Mouse (Mus musculus) left cerebral cortex, adult 11 months (tissue): Measurements from ENCODE around the gene Cyp2b10.
"Not testable (repeated sequence)": the region's sequence is repeated elsewhere in the genome, so short reads cannot be mapped to it uniquely, and the experiment has no call there.

Source experiments
- DNase-seq: peaks from one replicate; pipeline ENCODE4 v3.0.0; 2022; ENCODE audit warnings: low spot score

Gene Cyp2b10

DNA sequence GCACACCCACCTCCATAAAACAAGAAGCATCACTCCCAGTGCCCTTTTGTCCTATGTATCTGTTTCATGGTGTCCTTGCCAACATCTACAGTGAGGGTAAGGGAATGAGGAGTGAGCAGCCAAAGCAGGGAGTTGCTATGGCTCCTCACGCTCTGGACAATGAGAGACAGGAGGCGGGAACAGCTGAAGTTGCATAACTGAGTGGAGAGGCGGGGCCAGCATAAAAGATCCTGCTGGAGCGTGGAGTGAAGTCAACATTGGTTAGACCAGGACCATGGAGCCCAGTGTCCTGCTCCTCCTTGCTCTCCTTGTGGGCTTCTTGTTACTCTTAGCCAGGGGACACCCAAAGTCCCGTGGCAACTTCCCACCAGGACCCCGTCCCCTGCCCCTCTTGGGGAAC, at the start of gene Cyp2b10:
Cyp2b10 (plus strand) TSS at position 210 of the 400 bp plus-strand sequence.
- DNase-seq: no peak

DNA sequence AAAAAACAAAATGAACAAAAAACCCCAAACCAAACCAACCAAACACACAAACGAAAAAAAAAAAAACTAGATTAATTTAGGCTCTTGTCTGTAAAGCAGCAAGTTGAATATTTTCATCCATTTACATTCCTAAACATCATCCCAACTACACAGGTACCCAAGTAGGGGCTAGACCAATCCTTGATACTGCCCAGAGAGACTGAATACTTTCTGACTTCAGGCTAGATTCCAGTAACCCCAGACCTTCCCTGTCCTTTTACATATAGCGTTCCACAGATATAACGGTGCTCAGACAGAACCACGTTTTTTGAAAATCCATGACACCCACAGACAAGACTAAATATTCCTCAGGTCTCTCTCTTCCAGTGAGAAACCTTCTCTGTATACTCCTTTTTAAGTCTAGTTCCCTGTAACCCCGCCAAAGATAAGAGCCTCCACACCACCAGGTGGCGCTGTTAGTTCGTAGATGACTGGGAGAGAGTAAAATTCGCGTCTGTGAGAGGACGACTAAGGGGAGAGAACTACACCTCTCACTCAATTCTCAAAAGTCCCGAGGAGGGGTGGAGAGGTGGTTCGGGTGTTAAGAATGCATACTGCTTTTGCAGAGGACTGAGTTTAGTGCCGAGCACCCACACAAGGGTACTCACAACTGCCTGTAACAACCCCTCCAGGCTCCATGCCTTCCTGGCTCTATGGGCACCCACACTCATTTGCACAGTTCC, 49.5 kb upstream of the Cyp2b10 start:
- DNase-seq: peak; percentile 55

DNA sequence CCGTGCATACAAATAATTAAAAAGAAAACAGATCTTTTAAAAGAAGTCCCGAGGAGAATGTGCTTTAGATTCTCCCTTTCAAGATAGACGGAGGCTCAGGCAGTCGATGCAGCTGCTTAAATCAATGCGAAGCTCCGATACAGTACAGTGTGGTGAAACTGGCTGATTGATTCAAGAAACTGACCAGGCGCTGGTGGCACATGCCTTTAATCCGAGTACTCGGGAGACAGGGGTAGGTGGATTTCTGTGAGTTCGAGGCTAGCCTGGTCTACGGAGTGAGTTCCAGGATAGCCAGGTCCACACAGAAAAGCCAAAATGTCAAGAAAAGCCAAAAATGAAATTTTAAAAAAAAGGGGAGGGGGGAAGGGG, 49.0 kb upstream of the Cyp2b10 start:
- no peak for DNase-seq

DNA sequence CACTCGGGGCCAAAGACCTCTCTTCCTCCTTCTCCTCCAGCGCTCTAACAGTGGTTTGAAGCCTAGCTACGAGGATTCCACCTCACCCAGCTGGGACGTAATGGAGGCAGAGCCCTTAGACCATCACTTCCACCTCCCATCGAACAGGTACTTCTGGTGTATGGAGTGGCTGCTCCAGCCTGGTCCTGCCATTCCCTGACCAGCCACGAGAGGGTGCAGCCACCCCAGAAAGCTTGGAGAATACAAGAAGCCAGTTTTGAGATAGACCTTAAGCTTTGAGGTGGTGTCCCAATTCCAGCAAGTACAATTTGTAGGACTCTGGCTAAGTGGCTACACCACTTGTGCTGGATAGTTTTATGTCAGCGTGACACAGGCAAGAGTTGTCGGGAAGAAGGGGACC, 42.3 kb upstream of the Cyp2b10 start:
- DNase-seq: peak; percentile 13

DNA sequence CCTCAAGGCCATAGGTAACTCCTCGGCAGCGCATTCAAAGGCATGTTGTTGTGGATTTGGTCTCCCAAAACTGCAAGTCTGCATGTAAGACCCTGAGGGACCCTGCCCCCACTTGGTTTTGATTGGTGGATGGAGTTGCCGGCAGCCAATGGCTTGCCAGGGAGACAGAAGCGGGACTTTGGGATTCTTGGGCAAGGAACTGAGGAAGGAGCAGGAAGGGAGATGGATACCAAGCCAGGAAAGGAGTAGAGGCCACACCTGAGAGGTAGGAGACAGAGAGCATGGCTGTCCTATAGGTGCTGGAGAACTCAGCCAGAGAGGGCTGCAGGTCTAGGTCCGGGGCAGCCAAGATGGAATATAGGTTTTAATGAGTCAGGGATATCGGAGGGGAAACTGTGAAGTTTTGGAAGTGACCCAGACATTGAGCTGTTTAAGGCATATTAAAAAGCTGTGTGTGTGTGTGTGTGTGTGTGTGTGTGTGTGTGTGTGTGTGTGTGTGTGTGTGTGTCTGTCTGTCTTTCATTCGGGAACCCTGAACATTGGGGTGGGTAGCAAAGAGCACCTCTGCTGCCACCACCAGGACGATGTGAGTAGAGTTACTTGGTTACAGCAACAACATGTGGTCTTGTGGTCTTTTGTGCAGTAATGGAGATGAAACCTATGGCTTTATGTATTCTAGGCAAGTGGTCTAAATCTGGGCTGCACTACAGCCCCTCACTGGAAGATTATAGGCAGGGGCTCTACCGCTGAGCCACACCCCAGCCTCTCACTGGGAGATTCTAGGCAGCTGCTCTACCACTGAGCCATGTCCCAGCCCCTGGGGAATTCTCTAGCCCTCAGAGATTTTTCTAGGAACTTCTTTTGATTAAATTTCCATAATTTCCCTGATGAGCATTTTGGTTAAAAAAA, 37.2 kb upstream of the Cyp2b10 start:
- no peak for DNase-seq

DNA sequence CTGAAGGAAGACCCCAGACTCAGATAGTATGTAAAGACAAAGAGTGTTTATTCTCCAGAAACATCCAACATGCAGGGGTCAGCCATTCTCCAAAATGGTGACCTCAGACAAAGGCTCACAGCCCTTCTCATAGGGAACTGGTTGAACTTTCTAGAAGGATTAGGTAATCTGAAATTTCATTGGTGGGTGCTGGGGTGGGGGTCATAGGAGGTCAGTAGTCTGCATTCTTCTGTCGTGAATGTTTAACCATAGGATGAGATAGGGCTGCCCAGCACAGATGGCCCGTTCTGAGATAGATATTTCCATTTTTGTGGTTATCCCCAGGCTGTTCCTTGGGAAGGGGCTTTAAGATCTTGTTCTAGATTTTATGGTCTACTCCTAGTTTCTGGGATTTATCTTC, 35.1 kb upstream of the Cyp2b10 start:
- DNase-seq: no peak

DNA sequence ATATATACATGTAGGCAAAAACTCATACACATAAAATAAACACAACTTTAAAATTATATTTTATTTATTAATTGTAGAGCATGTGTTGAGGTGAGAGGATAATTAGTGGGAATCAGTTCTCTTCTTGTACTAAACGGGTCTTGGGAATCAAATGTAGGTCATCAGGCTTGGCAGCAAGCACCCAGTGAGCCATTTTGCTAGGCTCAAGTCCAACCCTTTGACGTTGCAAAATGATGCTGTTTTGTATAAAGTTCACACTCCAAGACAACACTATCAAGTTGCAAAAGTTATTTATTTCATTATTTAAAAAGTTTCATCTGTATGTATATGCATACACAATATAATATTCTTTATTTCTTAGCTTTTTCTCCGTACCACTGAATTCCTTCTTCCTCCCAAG, 33.7 kb upstream of the Cyp2b10 start:
- no peak for DNase-seq

DNA sequence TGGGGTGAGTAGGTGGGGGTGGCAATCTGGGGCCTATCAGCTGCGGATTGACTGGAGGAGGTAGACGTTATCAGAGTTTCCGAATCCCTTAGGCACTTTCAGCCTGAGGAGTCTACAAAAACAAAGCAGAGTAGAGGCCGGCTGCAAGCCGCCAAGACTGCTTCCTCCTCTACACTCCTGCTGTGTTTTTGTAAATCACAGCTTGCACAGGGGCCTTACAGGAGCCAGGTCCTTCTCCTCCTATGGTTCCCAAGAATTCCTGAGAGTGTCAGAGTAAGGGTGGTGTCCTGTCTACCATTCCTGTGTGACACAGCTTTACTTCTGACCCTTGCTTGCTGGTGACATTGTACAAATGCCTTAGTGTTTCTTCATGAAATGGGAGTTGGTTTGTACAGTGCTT, 32.6 kb upstream of the Cyp2b10 start:
- no peak for DNase-seq

DNA sequence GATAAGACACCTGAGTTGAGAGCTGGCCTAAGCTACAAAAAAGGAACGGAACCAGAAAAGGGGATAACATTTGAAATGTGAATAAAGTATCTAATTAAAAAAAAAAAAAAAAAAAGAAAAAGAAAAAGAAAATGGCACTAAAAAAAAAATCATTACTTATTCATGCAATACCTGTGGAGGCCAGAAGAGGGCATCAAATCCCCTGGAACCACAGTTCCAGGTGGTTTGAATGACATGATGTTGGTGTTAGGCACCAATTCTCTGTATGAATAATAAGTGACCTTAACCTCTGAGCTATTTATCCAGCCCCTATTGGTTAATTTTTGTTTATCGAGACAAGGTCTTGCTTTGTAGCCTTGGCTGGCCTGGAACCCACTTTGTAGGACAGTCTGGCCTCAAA, 27.6 kb upstream of the Cyp2b10 start:
- no peak for DNase-seq

DNA sequence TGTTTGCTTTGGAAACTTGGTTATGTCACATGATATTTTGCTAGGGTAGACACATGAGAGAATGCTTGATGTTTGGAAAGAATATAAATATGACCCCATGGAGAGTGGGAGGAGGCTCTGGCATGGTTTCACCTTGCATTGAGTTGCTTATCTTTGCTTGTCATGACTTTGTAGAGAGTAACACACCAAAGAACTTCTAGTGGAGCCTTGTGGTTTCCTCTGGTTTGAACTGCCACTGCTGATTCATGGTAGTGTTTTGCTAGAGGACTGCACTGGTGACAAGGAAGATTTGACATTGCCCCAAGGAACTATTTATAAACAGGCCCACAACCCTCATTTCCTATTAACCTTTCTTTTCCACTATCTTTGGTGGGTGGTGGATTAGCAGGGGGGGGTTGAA, 24.8 kb upstream of the Cyp2b10 start:
- no peak for DNase-seq

DNA sequence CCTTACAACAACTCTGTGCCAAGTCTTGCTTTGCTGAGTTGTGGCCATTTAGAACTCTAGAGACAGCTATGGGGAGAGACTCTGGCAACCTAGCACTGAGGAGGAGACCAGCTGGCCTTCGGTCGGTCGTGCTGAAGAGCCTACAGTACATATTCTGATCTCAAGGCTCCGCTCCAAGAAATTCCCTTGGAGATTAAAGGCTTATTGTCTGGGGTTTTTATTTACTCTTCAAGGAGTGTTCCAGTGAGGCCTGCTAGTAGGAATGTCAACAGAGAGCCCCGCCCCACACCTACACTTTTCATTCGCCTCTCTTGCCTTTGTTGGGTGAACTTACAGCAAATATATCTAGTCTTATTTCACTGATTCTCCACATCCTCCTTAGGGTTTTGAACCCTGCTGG, 18.7 kb upstream of the Cyp2b10 start:
- DNase-seq: no peak

DNA sequence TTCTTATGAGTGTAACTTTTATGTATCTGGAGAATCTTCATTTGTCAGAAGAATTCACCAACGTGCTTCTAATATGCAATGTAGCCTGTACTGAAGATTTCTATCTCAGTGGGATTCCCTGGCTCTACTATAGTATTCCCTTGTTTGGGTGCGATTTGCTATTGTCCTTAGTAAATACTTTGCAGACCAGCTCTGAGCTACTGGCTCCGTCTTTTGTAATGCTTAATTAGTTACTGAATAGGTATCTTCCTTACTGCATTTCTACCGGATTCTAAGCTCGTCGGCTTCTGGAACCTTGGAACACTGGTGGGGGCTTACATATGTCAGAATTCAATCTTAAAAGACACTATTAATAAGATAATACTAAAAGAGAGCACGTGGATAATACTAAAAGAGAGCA, 16.7 kb upstream of the Cyp2b10 start:
- not testable (repeated sequence) for DNase-seq

DNA sequence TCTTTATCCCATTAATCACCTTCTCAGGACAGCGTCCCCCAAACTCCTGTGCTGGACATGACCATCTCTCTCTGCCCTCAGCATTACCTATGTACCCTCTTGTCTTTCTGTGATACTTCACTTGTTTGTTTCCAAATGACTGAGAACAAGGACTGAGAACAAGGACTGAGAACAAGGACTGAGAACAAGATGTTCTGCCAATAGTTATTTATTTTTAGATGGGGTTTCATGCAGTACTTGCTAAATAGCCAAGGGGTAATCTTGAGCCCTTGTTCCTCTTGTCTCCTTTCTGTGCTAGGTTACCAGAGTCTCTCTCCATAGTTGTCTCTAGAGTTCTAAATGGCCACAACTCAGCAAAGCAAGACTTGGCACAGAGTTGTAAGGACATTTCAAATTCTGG, 13.1 kb upstream of the Cyp2b10 start:
- no peak for DNase-seq

DNA sequence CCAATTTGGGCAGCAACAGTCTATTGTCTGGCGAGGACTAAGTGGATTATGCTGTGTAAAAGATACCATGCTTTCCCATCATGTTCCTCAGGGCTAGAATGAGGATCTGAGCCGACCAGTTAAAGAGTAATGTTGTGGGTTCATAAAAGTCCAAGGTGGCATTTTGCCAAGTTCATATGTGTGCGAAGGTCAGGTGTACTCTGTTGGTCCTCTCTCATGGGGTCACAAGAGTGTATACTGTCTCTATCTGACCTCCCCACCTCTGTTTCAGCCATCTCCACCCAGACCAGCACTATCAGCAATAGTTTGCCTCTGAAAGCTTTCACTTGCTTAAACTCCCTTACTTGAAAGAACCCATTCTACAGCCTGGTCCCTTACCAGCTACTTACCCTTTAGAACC, 9.7 kb upstream of the Cyp2b10 start:
- DNase-seq: no peak

DNA sequence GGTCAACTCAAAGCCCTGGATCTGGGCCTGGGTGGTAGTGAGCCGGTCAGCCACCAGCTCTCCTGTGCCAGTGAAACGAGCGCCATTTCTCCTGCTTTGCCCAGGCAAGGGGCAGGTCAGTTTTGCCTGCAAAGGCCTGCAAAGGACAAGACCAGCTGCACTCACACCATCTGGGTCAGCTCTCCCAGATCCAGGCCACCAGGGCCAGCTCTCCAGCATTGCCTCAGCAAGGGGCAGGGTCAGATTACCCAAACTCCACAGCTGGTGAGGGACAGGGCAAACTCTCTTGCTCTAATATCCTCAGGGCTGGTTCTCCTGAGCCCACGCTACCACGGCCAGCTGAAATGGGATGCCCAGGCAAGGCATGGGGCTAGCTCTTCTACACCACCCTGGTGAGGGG, 4.3 kb upstream of the Cyp2b10 start:
- DNase-seq: no peak

DNA sequence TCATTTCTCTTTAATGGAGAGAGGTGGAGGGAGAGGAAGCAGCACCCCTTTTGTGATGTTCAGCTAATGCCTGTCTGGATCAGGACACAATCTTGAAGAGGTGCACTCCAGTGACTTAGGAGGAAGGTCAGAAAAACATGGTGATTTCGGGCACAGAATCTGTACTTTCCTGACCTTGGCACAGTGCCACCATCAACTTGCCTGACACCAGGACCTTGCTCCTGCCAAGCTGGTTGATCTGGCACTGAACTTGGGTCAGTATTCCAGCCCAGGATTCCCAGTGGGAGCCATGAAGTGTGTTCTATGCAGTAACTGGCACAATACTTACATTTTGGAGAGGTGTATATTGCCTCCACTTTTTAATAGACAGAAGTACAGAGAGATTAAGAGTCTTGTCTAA, 2.3 kb upstream of the Cyp2b10 start:
- no peak for DNase-seq

DNA sequence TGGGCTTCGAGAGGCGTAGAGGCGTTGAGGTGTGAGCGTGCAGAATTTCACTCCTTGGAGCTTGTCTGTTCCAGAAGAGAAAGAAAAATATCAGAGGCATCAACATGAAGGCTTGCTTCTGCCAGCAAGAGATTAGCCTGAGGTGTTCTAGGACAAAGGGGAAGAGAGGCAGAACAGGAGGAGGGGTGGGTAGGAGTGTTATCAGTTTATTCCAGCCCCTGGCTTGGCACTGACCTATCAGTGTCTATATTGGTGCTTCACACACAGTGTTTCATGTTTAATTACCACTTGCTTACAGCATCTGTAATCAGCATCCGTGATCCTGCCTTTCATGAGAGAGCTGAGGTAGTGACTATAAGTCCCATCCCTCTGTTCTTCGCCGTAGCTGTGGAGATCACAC, 644 bp downstream of the Cyp2b10 start:
- no peak for DNase-seq

DNA sequence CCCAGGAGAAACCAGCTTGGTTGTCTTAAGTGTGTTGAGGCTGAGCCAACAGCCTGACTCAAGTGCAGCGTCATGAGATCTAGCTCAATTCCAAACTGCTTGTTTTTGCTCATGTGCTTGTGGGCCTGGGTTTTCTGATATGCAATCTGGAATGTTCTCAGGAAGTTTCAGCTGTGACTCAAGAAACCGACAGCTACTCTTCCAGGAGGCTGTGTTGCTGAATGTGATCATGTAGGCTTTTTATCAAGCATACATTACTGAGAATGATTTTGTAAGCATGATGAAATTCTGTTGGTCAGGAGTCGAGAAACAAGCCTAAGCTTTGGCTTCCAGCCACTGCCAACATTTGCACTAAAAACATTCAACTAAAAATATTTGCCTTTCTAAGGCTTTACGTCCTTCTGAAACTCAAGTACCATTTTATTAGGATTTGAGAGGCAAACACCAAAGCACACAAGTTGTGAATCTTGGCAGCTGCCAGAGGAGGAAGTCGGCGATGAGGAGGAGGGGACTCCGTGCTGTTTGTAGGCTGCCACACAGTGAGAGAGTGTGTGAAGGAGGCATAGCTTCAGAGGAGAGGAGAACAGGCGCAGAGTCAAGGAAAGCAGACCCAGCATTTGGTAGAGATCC, 4.8 kb downstream of the Cyp2b10 start:
- DNase-seq: no peak

DNA sequence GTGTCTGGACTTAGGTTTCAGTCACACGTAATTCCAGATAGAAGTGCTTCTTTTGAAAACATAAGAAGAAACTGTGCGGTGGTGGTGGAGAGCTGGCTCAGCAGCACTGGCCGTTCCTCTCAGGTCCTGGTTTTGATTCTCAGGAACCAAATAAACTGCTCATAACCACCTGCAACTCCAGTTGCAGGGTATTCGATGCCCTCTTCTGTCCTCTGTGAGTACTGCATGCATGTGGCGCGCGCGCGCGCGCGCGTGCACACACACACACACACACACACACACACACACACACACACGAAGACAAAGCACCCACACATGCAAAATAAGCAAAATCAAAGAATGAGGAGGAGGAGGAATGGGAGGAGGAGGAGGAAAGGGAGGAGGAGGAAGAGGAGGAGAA, 5.7 kb downstream of the Cyp2b10 start:
- no peak for DNase-seq

DNA sequence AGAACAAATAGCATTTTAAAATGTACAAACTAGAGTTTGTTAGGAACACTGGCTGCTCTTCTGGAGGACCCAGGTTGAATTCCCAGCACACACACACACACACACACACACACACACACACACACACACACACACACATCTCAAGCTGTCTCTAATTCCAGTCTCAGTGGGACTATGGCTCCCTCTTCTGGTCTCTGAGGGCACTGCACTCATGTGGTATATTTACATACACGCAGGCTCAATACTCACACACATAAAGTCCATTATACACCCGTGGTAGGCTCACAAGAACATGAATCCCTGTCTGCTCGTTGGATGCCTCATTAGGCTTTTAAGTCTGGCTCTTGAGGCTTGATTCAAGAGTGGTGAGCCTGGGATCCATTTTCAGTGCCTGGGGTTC, 6.6 kb downstream of the Cyp2b10 start:
- no peak for DNase-seq

DNA sequence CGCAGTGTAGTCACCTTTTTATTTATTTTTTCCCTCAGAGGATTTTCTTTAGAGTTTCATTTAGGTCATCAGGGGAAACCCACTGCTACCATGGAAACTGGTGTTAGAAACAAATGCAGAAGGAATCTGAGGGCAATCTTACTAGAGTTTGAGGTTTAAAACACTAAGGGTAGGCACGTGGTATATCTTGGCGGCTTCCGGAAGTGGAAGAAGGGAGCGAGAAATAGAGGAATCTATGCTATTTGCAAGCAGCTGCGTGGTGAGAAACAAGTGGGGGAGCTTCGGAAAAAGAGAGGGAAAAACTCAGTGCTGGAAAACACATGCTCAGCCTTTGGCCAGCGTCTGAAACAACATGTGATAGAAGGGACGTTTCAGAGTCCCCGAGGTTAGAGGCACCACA, 7.1 kb downstream of the Cyp2b10 start:
- no peak for DNase-seq

DNA sequence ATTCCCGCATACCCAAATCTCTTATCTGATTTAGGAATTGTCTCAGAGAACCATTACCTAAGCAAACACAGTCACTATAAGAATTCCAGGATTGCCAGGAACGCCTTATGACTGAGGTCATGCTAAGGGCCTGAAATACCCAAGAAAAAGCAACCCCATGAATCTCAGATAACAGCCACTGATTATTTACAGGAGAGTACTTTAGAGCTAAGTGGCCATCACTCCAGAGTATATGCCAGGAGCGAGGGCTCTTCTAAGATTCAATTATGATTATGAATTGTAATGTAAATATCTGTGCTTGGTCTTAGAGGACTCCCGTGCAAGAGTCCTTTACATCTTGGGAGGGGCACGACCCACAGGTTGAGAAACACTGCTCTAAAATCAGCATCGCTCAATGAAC, 10.0 kb downstream of the Cyp2b10 start:
- no peak for DNase-seq

DNA sequence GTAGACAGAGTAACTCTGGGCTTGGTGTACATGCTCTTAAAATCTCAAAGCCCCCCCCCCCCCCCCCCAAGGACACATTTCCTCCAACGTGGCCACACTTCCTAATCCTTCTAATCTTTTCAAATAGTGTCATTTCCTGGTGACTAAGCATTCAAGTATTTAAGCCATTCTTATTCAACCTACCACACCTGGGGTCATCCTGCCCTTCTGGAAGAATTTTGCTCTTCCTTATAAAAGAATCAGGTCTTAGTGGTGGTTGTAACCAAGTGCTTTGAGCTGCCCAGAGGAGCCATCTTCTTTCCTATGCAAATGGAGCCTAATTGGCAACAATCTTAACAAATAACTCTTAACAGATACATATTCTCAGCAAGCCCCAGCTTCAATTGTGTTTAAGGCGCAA, 12.6 kb downstream of the Cyp2b10 start:
- no peak for DNase-seq
